21 mouse cellular contexts compared by ENCODE assay signal in the genomic region with DNA sequence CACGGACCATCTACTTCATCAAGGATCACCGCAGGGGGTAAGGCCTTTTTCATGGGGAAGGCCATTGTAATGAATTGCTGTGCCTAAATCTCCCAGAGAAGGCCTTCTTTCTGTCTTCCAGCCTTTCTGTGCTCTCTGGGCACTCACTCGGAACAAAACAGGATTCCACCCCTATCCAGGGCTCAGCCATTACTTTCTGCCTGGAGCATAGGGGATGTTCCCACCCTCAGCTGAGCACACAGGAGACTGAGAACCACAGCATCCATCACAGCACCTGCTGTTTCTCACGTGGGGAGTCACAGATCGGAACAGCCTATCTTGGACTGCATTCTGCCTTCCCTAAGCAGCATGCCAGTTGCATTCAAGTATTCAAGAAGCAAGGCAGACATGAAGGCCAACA.
"Had no signal": no experiment of that assay in that cellular context is flagged by ENCODE, and none has a peak within 500 bp of the region (broad histone marks: within the 10 kb centered on the region; RNA-seq: fewer than 3 reads in every experiment).

No protein-coding gene starts in this region.

- H3K4me1 ChIP-seq: liver, embryonic 13.5 days; liver, embryonic 15.5 days; lung, embryonic 15.5 days; midbrain, embryonic 13.5 days; midbrain, embryonic 15.5 days; neural tube, embryonic 13.5 days had no signal

- H3K9me3 ChIP-seq: liver, embryonic 13.5 days; liver, embryonic 15.5 days; lung, embryonic 15.5 days; midbrain, embryonic 13.5 days; midbrain, embryonic 15.5 days; neural tube, embryonic 13.5 days had no signal

- H3K4me2 ChIP-seq: liver, embryonic 13.5 days; liver, embryonic 15.5 days; lung, embryonic 15.5 days; midbrain, embryonic 11.5 days; midbrain, embryonic 13.5 days; midbrain, embryonic 15.5 days; neural tube, embryonic 13.5 days had no signal

- H3K4me3 ChIP-seq: liver, embryonic 13.5 days; liver, embryonic 15.5 days; lung, embryonic 15.5 days; midbrain, embryonic 13.5 days; midbrain, embryonic 15.5 days; neural tube, embryonic 13.5 days had no signal

- ATAC-seq: liver, postnatal 0 days; lung, postnatal 0 days; midbrain, embryonic 13.5 days; midbrain, embryonic 15.5 days had no signal

- H3K27ac ChIP-seq: liver, embryonic 13.5 days; liver, embryonic 15.5 days; lung, embryonic 15.5 days; macrophage; midbrain, embryonic 13.5 days; midbrain, embryonic 15.5 days; neural tube, embryonic 13.5 days had no signal

- DNase-seq: liver, embryonic 13.5 days; liver, postnatal 0 days; lung, adult 2 months; lung, postnatal 14 days; lung, postnatal 36 days; retina, postnatal 1 day; right cerebral cortex, adult 18-20 months; right cerebral cortex, postnatal 25 days; right cerebral cortex, postnatal 4 days; spleen, adult 18-20 months; thymus, adult 18-20 months; thymus, postnatal 14 days; thymus, postnatal 36 days had no signal

- H3K9ac ChIP-seq: liver, embryonic 13.5 days; liver, embryonic 15.5 days; liver, postnatal 0 days; lung, embryonic 15.5 days; midbrain, embryonic 13.5 days; midbrain, embryonic 15.5 days; neural tube, embryonic 13.5 days had no signal

- H3K36me3 ChIP-seq: liver, embryonic 13.5 days; liver, embryonic 15.5 days; lung, embryonic 15.5 days; midbrain, embryonic 13.5 days; midbrain, embryonic 15.5 days; neural tube, embryonic 13.5 days had no signal

- H3K27me3 ChIP-seq: liver, embryonic 13.5 days; liver, embryonic 15.5 days; lung, embryonic 15.5 days; midbrain, embryonic 13.5 days; midbrain, embryonic 15.5 days; neural tube, embryonic 13.5 days had no signal
